ENCODE assay signal across 23 mouse cellular contexts in genomic region chr9:68617116-68617515, GRCm38 (mm10). TPM values are rescaled to one million over a fixed set of nuclear protein-coding genes. Genes with fewer than 3 reads are reported as not detected.
A peak's percentile ranks its signal among the peaks of the same experiment; 100 is the strongest.
DNase-seq lines count a peak whose midpoint lies in the region; ATAC-seq and TF ChIP-seq lines count a peak whose summit lies in the region.
"Had no signal": no experiment of that assay in that cellular context is flagged by ENCODE, and none has a peak within 500 bp of the region (broad histone marks: within the 10 kb centered on the region; RNA-seq: fewer than 3 reads in every experiment).

No protein-coding gene starts in this region.

- DNase-seq in ES-CJ7 (ENCODE audit: low read depth, low spot score), result peak; percentile 79
- DNase-seq in ES-E14 (ENCODE audit: low read depth, low spot score), result peak; percentile 37
- peak; percentile 85 for DNase-seq in ZHBTc4 (ENCODE audit: low read depth, low spot score)
- DNase-seq in forebrain, postnatal 0 days, result no peak
- no peak for DNase-seq in thymus, postnatal 36 days
- DNase-seq: adrenal gland, adult 2 months; adrenal gland, postnatal 10 days; adrenal gland, postnatal 25 days; cerebellum, adult 11 months; cerebellum, adult 18-20 months; cerebellum, adult 8-10 months; cerebellum, adult 9-11 months; cerebellum, postnatal 14 days; cerebellum, postnatal 36 days; embryo, embryonic 11 days had no signal

- TF ChIP-seq CTCF in forebrain, postnatal 0 days (IDR thresholded peaks at IDR 0.05; ENCODE audit: low read depth), result no peak

- H3K27ac ChIP-seq in ES-E14 (ENCODE audit: insufficient read depth, low read depth, low read length, poor library complexity, severe bottlenecking), result no peak overlapping the region
- H3K27ac ChIP-seq in forebrain, postnatal 0 days (ENCODE audit: low read depth, low read length), result no peak overlapping the region
- H3K27ac ChIP-seq: embryonic facial prominence, embryonic 13.5 days; embryonic facial prominence, embryonic 15.5 days; forebrain, embryonic 10.5 days; forebrain, embryonic 12.5 days had no signal

- no peak overlapping the region for H3K4me3 ChIP-seq in ES-E14 (ENCODE audit: insufficient read depth in 1 of 2, low read depth in 1 of 2, low read length in 2 of 2, poor library complexity in 1 of 2, severe bottlenecking in 1 of 2)
- no peak overlapping the region for H3K4me3 ChIP-seq in forebrain, postnatal 0 days (ENCODE audit: low read depth, low read length)
- H3K4me3 ChIP-seq: embryonic facial prominence, embryonic 13.5 days; embryonic facial prominence, embryonic 15.5 days; erythroblast, embryonic 14.5 days; forebrain, embryonic 10.5 days; forebrain, embryonic 12.5 days had no signal

- ATAC-seq in forebrain, postnatal 0 days, result no peak
- ATAC-seq: forebrain, embryonic 14.5 days; forebrain, embryonic 16.5 days had no signal

- H3K27me3 ChIP-seq in forebrain, postnatal 0 days (ENCODE audit: insufficient read depth, low read length), result no peaks in the 10 kb centered on the region
- H3K27me3 ChIP-seq: embryonic facial prominence, embryonic 13.5 days; embryonic facial prominence, embryonic 15.5 days; forebrain, embryonic 12.5 days had no signal

- no peaks in the 10 kb centered on the region for H3K9me3 ChIP-seq in ES-E14 (ENCODE audit: control insufficient read depth, insufficient read depth, low read depth, low read length)
- H3K9me3 ChIP-seq in forebrain, postnatal 0 days (ENCODE audit: low read length), result no peaks in the 10 kb centered on the region
- H3K9me3 ChIP-seq: embryonic facial prominence, embryonic 13.5 days; embryonic facial prominence, embryonic 15.5 days; forebrain, embryonic 10.5 days; forebrain, embryonic 12.5 days had no signal

- H3K4me2 ChIP-seq in forebrain, postnatal 0 days (ENCODE audit: low read depth), result no peak overlapping the region
- H3K4me2 ChIP-seq: embryonic facial prominence, embryonic 13.5 days; embryonic facial prominence, embryonic 15.5 days; forebrain, embryonic 12.5 days had no signal

- WGBS in forebrain, postnatal 0 days, result 5% methylated on average over 4 of the region's 4 CpGs

- no peak overlapping the region for H3K9ac ChIP-seq in ES-E14 (ENCODE audit: insufficient read depth, low read depth, low read length, poor library complexity, severe bottlenecking)
- no peak overlapping the region for H3K9ac ChIP-seq in forebrain, postnatal 0 days
- H3K9ac ChIP-seq: embryonic facial prominence, embryonic 13.5 days; embryonic facial prominence, embryonic 15.5 days; forebrain, embryonic 12.5 days had no signal

- no peaks in the 10 kb centered on the region for H3K36me3 ChIP-seq in ES-E14 (ENCODE audit: control insufficient read depth, insufficient read depth, low read length, poor library complexity, severe bottlenecking)
- no peaks in the 10 kb centered on the region for H3K36me3 ChIP-seq in forebrain, postnatal 0 days (ENCODE audit: insufficient read depth)
- H3K36me3 ChIP-seq: embryonic facial prominence, embryonic 13.5 days; embryonic facial prominence, embryonic 15.5 days; forebrain, embryonic 10.5 days; forebrain, embryonic 12.5 days had no signal

- peaks cover 1 to 5% of the 10 kb centered on the region in 2 experiments; a peak in 2 of 4 replicates for H3K4me1 ChIP-seq in ES-E14 (ENCODE audit: control insufficient read depth in 2 of 2, insufficient read depth in 2 of 2, low read length in 2 of 2, poor library complexity in 1 of 2)
- H3K4me1 ChIP-seq in forebrain, postnatal 0 days (ENCODE audit: insufficient read depth), result no peaks in the 10 kb centered on the region
- H3K4me1 ChIP-seq: embryonic facial prominence, embryonic 13.5 days; embryonic facial prominence, embryonic 15.5 days had no signal

- in situ Hi-C loops in ES-E14 (cut with MboI; ENCODE audit: low sequenced_read_pairs in 2 of 2, unreplicated experiment in 2 of 2), result no loop called here

TF ChIP-seq in ES-E14, 5 proteins besides CTCF, POLR2A, EP300 and RAD21:
- TF ChIP-seq CHD2 (IDR thresholded peaks at IDR 0.05; ENCODE audit: low read depth, low read length) (no peak), HCFC1 (IDR thresholded peaks at IDR 0.05; ENCODE audit: borderline replicate concordance, insufficient read depth, low read length) (no peak), ZNF384 (IDR thresholded peaks at IDR 0.05; ENCODE audit: low read depth, low read length) (no peak), MAFK (IDR thresholded peaks at IDR 0.05; ENCODE audit: insufficient read depth, low read depth, low read length) (no peak), ZC3H11A (IDR thresholded peaks at IDR 0.05; ENCODE audit: borderline replicate concordance, low read depth, low read length) (no peak)

RNA-seq across cellular contexts. Expression of gene Rora, which starts 36.5 kb away (rescaled TPM):
- total RNA-seq in ES-E14 (2012; rRNA removed), result 2.1 and 4.3 TPM in 2 replicates
- total RNA-seq in forebrain, postnatal 0 days (2014; rRNA removed), result 8.5 and 9.8 TPM in 2 replicates
- polyA plus RNA-seq in forebrain, postnatal 0 days (2015; fragmentation: Nextera tagmentation; extraction: Ambion mirVana), result 12.0 and 23.9 TPM in 2 replicates
- total RNA-seq: MEL had no signal

Comparison
In these comparisons a context has a peak if more than half of its experiments do, and no peak if none do; other contexts are left out.
1. DNase-seq: peak in ES-CJ7 (single experiment), ES-E14 (single experiment) and ZHBTc4 (single experiment); none in forebrain, postnatal 0 days (single experiment) and thymus, postnatal 36 days (0 of 2).